Mouse (Mus musculus) forebrain, embryonic 11.5 days (tissue): ENCODE measurements around the gene Gsdmc4. TPM values are rescaled to one million over a fixed set of nuclear protein-coding genes. Genes with fewer than 3 reads are reported as not detected.
"Not testable (repeated sequence)": the region's sequence is repeated elsewhere in the genome, so short reads cannot be mapped to it uniquely, and the experiment has no call there.

Experiments used
- ATAC-seq: fragments of 200-750 bp; cut with Nextera tagmentation; replicated peaks from 2 replicates; pipeline ENCODE4 v1.8.0; 2017; ENCODE audit warnings: moderate TSS enrichment; ENCODE audit not compliant: low FRiP score
- DNase-seq: peaks from one replicate; pipeline ENCODE4 v3.0.0-alpha.2; 2017; ENCODE audit warnings: low spot score
- H3K27ac ChIP-seq: fragments of 300-500 bp; sonication (generic); 2 replicates; pipeline ENCODE4 v1.5.1; 2014; ENCODE audit warnings: low read depth, low read length
- H3K27me3 ChIP-seq: fragments of 300-500 bp; sonication (generic); 2 replicates; pipeline ENCODE4 v1.6.1; 2014; ENCODE audit warnings: mild to moderate bottlenecking, low read length, mixed read lengths; ENCODE audit not compliant: control insufficient read depth, insufficient read depth
- H3K36me3 ChIP-seq: fragments of 300-500 bp; sonication (generic); 2 replicates; pipeline ENCODE4 v1.6.1; 2014; ENCODE audit warnings: mild to moderate bottlenecking, low read length, moderate library complexity, mixed read lengths; ENCODE audit not compliant: control insufficient read depth, insufficient read depth
- H3K4me1 ChIP-seq: fragments of 300-500 bp; sonication (generic); replicated peaks from 2 replicates; pipeline ENCODE4 v1.6.1; 2014; ENCODE audit warnings: low read length, mixed read lengths; ENCODE audit not compliant: control insufficient read depth, insufficient read depth
- H3K4me2 ChIP-seq: fragments of 300-500 bp; sonication (generic); 2 replicates; pipeline ENCODE4 v1.6.1; 2014; ENCODE audit warnings: low read depth, mild to moderate bottlenecking, low read length, moderate library complexity, mixed read lengths; ENCODE audit not compliant: severe bottlenecking
- H3K4me3 ChIP-seq: fragments of 300-500 bp; sonication (generic); 2 replicates; pipeline ENCODE4 v1.5.1; 2014; ENCODE audit warnings: low read depth, low read length
- H3K9ac ChIP-seq: fragments of 300-500 bp; sonication (generic); 2 replicates; pipeline ENCODE4 v1.6.1; 2014; ENCODE audit warnings: low read length
- H3K9me3 ChIP-seq: fragments of 300-500 bp; sonication (generic); 2 replicates; pipeline ENCODE4 v1.6.1; 2016; ENCODE audit warnings: low read length, mixed read lengths; ENCODE audit not compliant: control insufficient read depth
- WGBS: fragments of 180-500 bp; shearing (Covaris S2); extraction: QIAGEN DNeasy Blood & Tissue Kit; methylation state at CpG from one replicate; pipeline ENCODE4 v1.1.7; 2014; 5-methylcytosine and 5-hydroxymethylcytosine counted together
- polyA plus RNA-seq: library from polyadenylated mRNA; unstranded; fragments of >200 nt; fragmentation: Nextera tagmentation; extraction: Ambion mirVana; gene quantifications from 2 replicates; pipeline ENCODE4 v1.2.1, GENCODE M21; 2014

The Gsdmc4 gene
- polyA plus RNA-seq, 1 experiment from 2014 or later = not detected

DNA sequence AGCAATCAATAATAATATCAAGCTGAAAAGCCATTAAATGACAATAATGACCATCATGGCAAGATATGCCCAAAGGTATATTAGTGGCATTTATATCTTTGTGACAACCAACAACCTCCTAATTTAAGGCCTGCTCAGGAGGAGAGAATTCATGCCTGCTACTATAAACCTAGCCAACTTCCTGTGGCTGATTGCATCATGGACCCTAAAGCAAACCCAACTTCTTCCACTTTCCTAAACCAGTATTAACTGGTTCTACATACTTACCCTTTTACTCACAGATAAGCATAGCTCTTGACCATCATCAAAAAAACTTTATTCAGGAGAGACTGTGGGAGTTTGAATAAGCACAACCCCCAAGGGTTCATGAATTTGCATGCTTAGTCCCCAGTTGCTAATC, 35.9 kb downstream of the Gsdmc4 start:
- H3K36me3 ChIP-seq, H3K4me1 ChIP-seq, H3K9me3 ChIP-seq, DNase-seq, H3K27ac ChIP-seq, ATAC-seq, H3K4me3 ChIP-seq, H3K4me2 ChIP-seq, H3K27me3 ChIP-seq, H3K9ac ChIP-seq: not testable (repeated sequence)

DNA sequence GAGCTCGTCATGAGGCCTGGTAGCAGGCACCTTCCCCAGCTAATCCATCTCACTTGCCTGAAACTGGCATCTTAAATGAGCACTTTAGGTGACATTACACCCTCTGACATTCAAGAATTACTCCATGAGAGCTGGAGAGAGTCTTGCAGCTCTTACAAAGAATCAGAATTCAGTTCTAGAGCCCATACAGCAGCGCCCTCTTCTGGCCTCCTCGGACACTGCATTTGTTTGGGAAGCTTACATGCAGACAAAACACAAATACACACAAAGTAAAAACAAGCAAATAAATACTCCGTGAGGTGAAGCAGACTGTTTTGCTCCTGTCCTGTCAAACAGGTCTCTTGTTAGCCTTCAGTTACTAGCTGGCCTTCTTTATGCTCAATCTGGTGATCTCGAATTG, 50.1 kb downstream of the Gsdmc4 start:
- H3K9me3 ChIP-seq, H3K4me3 ChIP-seq, H3K4me1 ChIP-seq, H3K27ac ChIP-seq, H3K9ac ChIP-seq, H3K36me3 ChIP-seq, H3K4me2 ChIP-seq, H3K27me3 ChIP-seq, ATAC-seq: not testable (repeated sequence)
- whole genome bisulfite sequencing = 44% methylated on average over 5 of the region's 5 CpGs
- peak; percentile 63 for DNase-seq

Other genes starting within 250 kb of the Gsdmc4 start
- not detected in 2 replicates for gene Gsdmc2, start 67.1 kb downstream of the Gsdmc4 start, polyA plus RNA-seq
- gene Gsdmc3, start 33.7 kb downstream of the Gsdmc4 start, polyA plus RNA-seq = not detected in 2 replicates
- gene Fam49b, start 148.2 kb upstream of the Gsdmc4 start, polyA plus RNA-seq = 110 TPM in 2 replicates